ENCODE assay signal across 8 mouse cellular contexts in genomic region chr1:82292771-82293170, GRCm38 (mm10). TPM values are rescaled to one million over a fixed set of nuclear protein-coding genes. Genes with fewer than 3 reads are reported as not detected.
DNase-seq lines count a peak whose midpoint lies in the region; ATAC-seq lines count a peak whose summit lies in the region.

No protein-coding gene starts in this region.

- no peak overlapping the region for H3K9ac ChIP-seq in embryonic facial prominence, embryonic 12.5 days
- no peak overlapping the region for H3K9ac ChIP-seq in midbrain, embryonic 11.5 days (ENCODE audit: low read length)
- H3K9ac ChIP-seq in stomach, embryonic 15.5 days, result no peak overlapping the region

- H3K9me3 ChIP-seq in embryonic facial prominence, embryonic 12.5 days, result no peaks in the 10 kb centered on the region
- H3K9me3 ChIP-seq in limb, embryonic 10.5 days (replicated peaks), result peaks cover 4% of the 10 kb centered on the region; the same call in 1 of the 2 replicates
- H3K9me3 ChIP-seq in midbrain, embryonic 11.5 days (ENCODE audit: control insufficient read depth, low read length), result no peaks in the 10 kb centered on the region; the same call in 1 of the 2 replicates
- no peaks in the 10 kb centered on the region for H3K9me3 ChIP-seq in stomach, embryonic 15.5 days

- H3K36me3 ChIP-seq in embryonic facial prominence, embryonic 12.5 days, result peaks cover 16% of the 10 kb centered on the region
- H3K36me3 ChIP-seq in limb, embryonic 10.5 days, result peaks cover 19% of the 10 kb centered on the region
- peaks cover 13% of the 10 kb centered on the region for H3K36me3 ChIP-seq in midbrain, embryonic 11.5 days (ENCODE audit: control insufficient read depth, insufficient read depth, low read length)
- H3K36me3 ChIP-seq in stomach, embryonic 15.5 days, result peaks cover 7% of the 10 kb centered on the region; the same call in 1 of the 2 replicates

- 0 out of 2 replicates have a peak, but pooled peaks cover 3% of the 10 kb centered on the region for H3K27me3 ChIP-seq in embryonic facial prominence, embryonic 12.5 days
- peaks cover 23% of the 10 kb centered on the region for H3K27me3 ChIP-seq in limb, embryonic 10.5 days (ENCODE audit: low read depth, poor library complexity, severe bottlenecking)
- H3K27me3 ChIP-seq in midbrain, embryonic 11.5 days (ENCODE audit: control insufficient read depth, insufficient read depth, low read length), result no peaks in the 10 kb centered on the region
- H3K27me3 ChIP-seq in stomach, embryonic 15.5 days (replicated peaks), result no peaks in the 10 kb centered on the region

- H3K4me1 ChIP-seq in embryonic facial prominence, embryonic 12.5 days, result peaks cover 27% of the 10 kb centered on the region
- peaks cover 48% of the 10 kb centered on the region for H3K4me1 ChIP-seq in limb, embryonic 10.5 days
- peaks cover 21% of the 10 kb centered on the region for H3K4me1 ChIP-seq in midbrain, embryonic 11.5 days (ENCODE audit: control insufficient read depth, insufficient read depth, low read length)
- H3K4me1 ChIP-seq in stomach, embryonic 15.5 days, result peaks cover 23% of the 10 kb centered on the region; the same call in 1 of the 2 replicates

- H3K27ac ChIP-seq in embryonic facial prominence, embryonic 12.5 days, result peak overlapping the region; percentile 98; the same call in 1 of the 2 replicates
- H3K27ac ChIP-seq in limb, embryonic 10.5 days, result peak overlapping the region; percentile 96
- no peak overlapping the region for H3K27ac ChIP-seq in midbrain, embryonic 11.5 days (ENCODE audit: low read depth, low read length)
- no peak overlapping the region for H3K27ac ChIP-seq in stomach, embryonic 15.5 days

- peak overlapping the region; percentile 75 for H3K4me2 ChIP-seq in embryonic facial prominence, embryonic 12.5 days (replicated peaks)
- peak overlapping the region; percentile 83 for H3K4me2 ChIP-seq in midbrain, embryonic 11.5 days
- H3K4me2 ChIP-seq in stomach, embryonic 15.5 days, result peak overlapping the region; percentile 88

- 0% methylated on average over 13 of the region's 13 CpGs for WGBS in embryonic facial prominence, embryonic 12.5 days
- WGBS in limb, embryonic 10.5 days, result 1% methylated on average over 13 of the region's 13 CpGs
- WGBS in midbrain, embryonic 11.5 days, result under 1% methylated on average over 13 of the region's 13 CpGs
- WGBS in stomach, embryonic 15.5 days, result 2% methylated on average over 13 of the region's 13 CpGs

- H3K4me3 ChIP-seq in embryonic facial prominence, embryonic 12.5 days, result peak overlapping the region; percentile 74
- peak overlapping the region; percentile 76 for H3K4me3 ChIP-seq in limb, embryonic 10.5 days
- H3K4me3 ChIP-seq in midbrain, embryonic 11.5 days (ENCODE audit: low read depth, low read length), result peak overlapping the region; percentile 28
- H3K4me3 ChIP-seq in stomach, embryonic 15.5 days (replicated peaks), result peak overlapping the region; percentile 71

- peak; percentile 25 for DNase-seq in heart, adult 8-10 months (ENCODE audit: low spot score)
- DNase-seq in kidney, adult 11 months, result peak; percentile 62
- peak; percentile 79 for DNase-seq in limb, embryonic 10.5 days (ENCODE audit: low spot score)
- peak; percentile 96 for DNase-seq in midbrain, embryonic 11.5 days (ENCODE audit: low spot score, missing footprints)
- DNase-seq in T-cell, adult 2 months (ENCODE audit: low spot score), result no peak

- peak; percentile 36 for ATAC-seq in cerebellum, adult (ENCODE audit: insufficient number of reproducible peaks, low FRiP score, low TSS enrichment)
- peak; percentile 13 for ATAC-seq in embryonic facial prominence, embryonic 12.5 days (ENCODE audit: insufficient number of reproducible peaks, insufficient read depth, low FRiP score, low TSS enrichment)
- peak; percentile 65 for ATAC-seq in midbrain, embryonic 11.5 days (ENCODE audit: low FRiP score)
- peak; percentile 32 for ATAC-seq in stomach, embryonic 15.5 days (ENCODE audit: insufficient read depth, low FRiP score, low read depth)

RNA-seq across cellular contexts. Expression of gene Irs1, which starts 1.6 kb away (rescaled TPM):
- 14.0 and 14.7 TPM in 2 replicates for polyA plus RNA-seq in embryonic facial prominence, embryonic 12.5 days (2016; fragmentation: Nextera tagmentation; extraction: Ambion mirVana)
- 10 to 100 TPM; 14.8 to 34.3 (median 24.0) TPM for total RNA-seq in heart, adult 8-10 months (2022)
- polyA plus RNA-seq in limb, embryonic 10.5 days (2016; fragmentation: Nextera tagmentation; extraction: Ambion mirVana), result 5.9 and 8.4 TPM in 2 replicates
- 5.3 and 5.9 TPM in 2 replicates for polyA plus RNA-seq in midbrain, embryonic 11.5 days (2014; fragmentation: Nextera tagmentation; extraction: Ambion mirVana)
- polyA plus RNA-seq in stomach, embryonic 15.5 days (2015; fragmentation: Nextera tagmentation; extraction: Ambion mirVana), result 4.4 and 4.6 TPM in 2 replicates

RNA-seq across cellular contexts. Expression of gene Rhbdd1, which starts 23.5 kb away (rescaled TPM):
- polyA plus RNA-seq in embryonic facial prominence, embryonic 12.5 days (2016; fragmentation: Nextera tagmentation; extraction: Ambion mirVana), result 7.3 and 7.6 TPM in 2 replicates
- total RNA-seq in heart, adult 8-10 months (2022), result 10 to 100 TPM in 3 of 4 experiments, 1 to 10 TPM in 1; 10.0 to 11.3 (median 10.6) TPM
- 8.4 and 9.1 TPM in 2 replicates for polyA plus RNA-seq in limb, embryonic 10.5 days (2016; fragmentation: Nextera tagmentation; extraction: Ambion mirVana)
- 7.2 and 7.7 TPM in 2 replicates for polyA plus RNA-seq in midbrain, embryonic 11.5 days (2014; fragmentation: Nextera tagmentation; extraction: Ambion mirVana)
- polyA plus RNA-seq in stomach, embryonic 15.5 days (2015; fragmentation: Nextera tagmentation; extraction: Ambion mirVana), result 10.7 and 11.2 TPM in 2 replicates

RNA-seq across cellular contexts. Expression of gene Gm9747, which starts 59.9 kb away (rescaled TPM):
- 29.5 and 34.3 TPM in 2 replicates for polyA plus RNA-seq in embryonic facial prominence, embryonic 12.5 days (2016; fragmentation: Nextera tagmentation; extraction: Ambion mirVana)
- total RNA-seq in heart, adult 8-10 months (2022), result not detected
- 15.4 and 24.6 TPM in 2 replicates for polyA plus RNA-seq in limb, embryonic 10.5 days (2016; fragmentation: Nextera tagmentation; extraction: Ambion mirVana)
- 22.6 and 23.7 TPM in 2 replicates for polyA plus RNA-seq in midbrain, embryonic 11.5 days (2014; fragmentation: Nextera tagmentation; extraction: Ambion mirVana)
- 13.4 and 13.7 TPM in 2 replicates for polyA plus RNA-seq in stomach, embryonic 15.5 days (2015; fragmentation: Nextera tagmentation; extraction: Ambion mirVana)

Comparison
In these comparisons a context has a peak if more than half of its experiments do, and no peak if none do; other contexts are left out.
1. ATAC-seq: peak in every context shown above with its lines; median percentile 65 in midbrain, embryonic 11.5 days; 36 in cerebellum, adult; 32 in stomach, embryonic 15.5 days; 13 in embryonic facial prominence, embryonic 12.5 days.
2. H3K27ac ChIP-seq: peak in embryonic facial prominence, embryonic 12.5 days (single experiment) and limb, embryonic 10.5 days (single experiment); none in midbrain, embryonic 11.5 days (single experiment) and stomach, embryonic 15.5 days (single experiment).
3. Peak in every context shown above with its lines, with median percentiles within 50 percentile points of each other: H3K4me2 ChIP-seq and H3K4me3 ChIP-seq.